Mouse (Mus musculus): ENCODE measurements around the gene Inafm2. TPM values are rescaled to one million over a fixed set of nuclear protein-coding genes. Genes with fewer than 3 reads are reported as not detected.

Gene Inafm2
- polyA plus RNA-seq, 1 experiment: not detected

DNA sequence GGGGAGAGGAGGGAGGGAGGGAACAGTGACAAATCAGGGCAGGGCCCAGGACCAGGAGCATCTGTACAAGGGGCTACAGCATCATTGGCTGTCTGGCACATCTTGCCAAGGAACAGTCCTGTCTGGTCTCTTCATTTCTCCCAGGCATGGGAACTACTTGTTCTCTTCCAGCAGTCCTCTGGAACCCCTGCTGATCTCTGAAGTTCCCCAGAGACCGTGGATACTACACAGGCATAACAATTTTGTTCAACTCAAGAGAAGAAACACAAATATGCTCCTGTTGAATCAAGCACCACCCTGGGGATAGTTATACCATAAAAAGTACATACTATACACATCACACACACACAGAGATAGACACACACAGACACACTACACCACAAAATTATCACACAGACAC lies 35.6 kb downstream of the Inafm2 start:
- no peak for TF ChIP-seq POLR2A (IDR thresholded peaks at IDR 0.05; ENCODE audit: insufficient read depth, low read depth, low read length)
- no peak for TF ChIP-seq CTCF (IDR thresholded peaks at IDR 0.05; ENCODE audit: insufficient read depth, low read depth, low read length)
- Histone ChIP-seq H3K4me1 (ENCODE audit: control insufficient read depth, insufficient read depth, low read length) (peaks cover 11% of the 10 kb centered on the region), H3K27ac (ENCODE audit: insufficient read depth, low read depth, low read length) (no peak overlapping the region), H3K4me3 (ENCODE audit: insufficient read depth, low read depth, low read length) (no peak overlapping the region)
- WGBS: 28% methylated on average over 1 of the region's 1 CpGs

DNA sequence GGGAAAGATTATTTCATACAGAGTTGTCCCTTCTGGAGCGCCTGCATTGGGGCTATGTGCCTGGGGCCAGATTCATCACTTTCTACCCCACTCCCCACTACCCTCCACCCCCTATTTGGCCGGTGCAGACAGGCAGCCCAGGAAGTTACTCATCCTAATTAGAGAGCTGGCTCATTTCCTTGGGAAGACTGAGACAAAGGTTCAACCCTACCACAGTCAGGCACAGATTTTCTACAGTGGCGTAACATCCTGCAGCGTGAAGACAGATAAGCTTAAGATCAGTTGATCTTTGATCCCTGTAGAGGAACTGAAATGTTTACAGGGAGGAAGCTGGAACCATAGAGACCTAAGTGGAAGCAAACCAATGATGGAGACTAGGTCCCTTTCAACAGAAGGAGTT lies 36.7 kb downstream of the Inafm2 start:
- TF ChIP-seq POLR2A (IDR thresholded peaks at IDR 0.05; ENCODE audit: insufficient read depth, low read depth, low read length): no peak
- 49% methylated on average over 4 of the region's 4 CpGs for WGBS
- H3K27ac ChIP-seq (ENCODE audit: insufficient read depth, low read depth, low read length): no peak overlapping the region
- no peak overlapping the region for H3K4me3 ChIP-seq (ENCODE audit: insufficient read depth, low read depth, low read length)
- peaks cover 10% of the 10 kb centered on the region for H3K4me1 ChIP-seq (ENCODE audit: control insufficient read depth, insufficient read depth, low read length)

DNA sequence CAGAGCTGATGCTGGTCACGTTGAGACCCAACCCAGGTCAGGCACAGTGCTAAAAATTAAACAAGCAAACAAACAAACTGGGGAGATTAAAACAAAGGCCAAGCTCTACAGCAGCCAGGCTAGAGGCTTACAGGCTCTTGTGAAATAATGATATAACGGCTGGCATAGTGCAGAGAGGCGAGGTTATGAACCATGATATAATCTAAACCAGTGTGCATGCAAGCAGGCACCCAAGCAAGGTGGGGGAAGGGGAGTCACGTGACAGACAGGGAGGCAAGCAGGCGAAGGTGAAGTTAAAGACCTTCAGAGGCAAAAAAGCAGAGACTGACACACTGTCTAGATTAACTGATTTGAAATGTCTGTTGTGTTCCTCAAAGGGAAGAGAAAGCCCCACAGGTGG lies 37.5 kb downstream of the Inafm2 start:
- WGBS: 79% methylated on average over 5 of the region's 5 CpGs
- TF ChIP-seq POLR2A (IDR thresholded peaks at IDR 0.05; ENCODE audit: insufficient read depth, low read depth, low read length) (no peak), CTCF (IDR thresholded peaks at IDR 0.05; ENCODE audit: insufficient read depth, low read depth, low read length) (no peak)
- peaks cover 7% of the 10 kb centered on the region for H3K4me1 ChIP-seq (ENCODE audit: control insufficient read depth, insufficient read depth, low read length)
- no peak overlapping the region for H3K27ac ChIP-seq (ENCODE audit: insufficient read depth, low read depth, low read length)
- no peak overlapping the region for H3K4me3 ChIP-seq (ENCODE audit: insufficient read depth, low read depth, low read length)

DNA sequence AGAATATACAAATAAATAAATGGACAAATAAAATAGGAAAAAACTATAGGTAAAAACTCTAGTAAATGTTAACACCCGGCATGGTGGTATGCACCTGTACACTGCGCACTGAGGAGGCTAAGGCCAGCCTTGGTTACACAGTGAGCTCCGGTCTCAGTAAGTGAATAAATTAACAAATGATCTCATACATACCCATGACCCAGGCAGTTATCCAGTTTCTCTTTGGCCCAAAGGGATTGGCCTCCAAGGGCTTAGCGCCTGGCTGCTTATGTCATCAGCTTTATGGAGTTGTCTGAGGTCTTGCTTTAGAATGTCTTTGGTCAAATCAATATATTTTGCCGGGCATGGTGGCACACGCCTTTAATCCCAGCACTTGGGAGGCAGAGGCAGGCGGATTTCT lies 38.1 kb downstream of the Inafm2 start:
- H3K27ac ChIP-seq (ENCODE audit: insufficient read depth, low read depth, low read length): no peak overlapping the region
- WGBS: 90% methylated on average over 7 of the region's 7 CpGs
- peaks cover 7% of the 10 kb centered on the region for H3K4me1 ChIP-seq (ENCODE audit: control insufficient read depth, insufficient read depth, low read length)
- TF ChIP-seq CTCF (IDR thresholded peaks at IDR 0.05; ENCODE audit: insufficient read depth, low read depth, low read length) (no peak), POLR2A (IDR thresholded peaks at IDR 0.05; ENCODE audit: insufficient read depth, low read depth, low read length) (no peak)
- H3K4me3 ChIP-seq (ENCODE audit: insufficient read depth, low read depth, low read length): no peak overlapping the region

DNA sequence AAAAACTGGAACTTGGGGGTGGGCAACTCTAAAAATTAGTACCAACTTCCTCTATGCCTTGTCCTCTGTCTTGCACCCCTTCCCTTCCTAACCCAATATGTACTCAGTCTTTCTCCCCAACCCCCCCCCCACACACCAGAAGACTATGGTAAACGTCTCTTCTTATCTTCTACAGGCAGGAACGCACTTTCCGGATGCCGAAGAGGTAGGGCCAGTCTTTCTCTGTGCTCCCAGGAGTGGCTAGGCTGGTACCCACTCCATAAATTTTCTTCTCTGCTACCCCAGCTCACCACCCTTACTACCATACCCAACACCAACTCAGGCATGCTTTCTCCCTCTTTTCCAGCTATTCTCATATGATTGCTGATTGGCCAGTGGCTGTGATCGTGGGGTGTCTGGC lies 41.0 kb downstream of the Inafm2 start:
- no peak overlapping the region for H3K27ac ChIP-seq (ENCODE audit: insufficient read depth, low read depth, low read length)
- peaks cover 16% of the 10 kb centered on the region for H3K4me1 ChIP-seq (ENCODE audit: control insufficient read depth, insufficient read depth, low read length)
- TF ChIP-seq CTCF (IDR thresholded peaks at IDR 0.05; ENCODE audit: insufficient read depth, low read depth, low read length): no peak
- TF ChIP-seq POLR2A (IDR thresholded peaks at IDR 0.05; ENCODE audit: insufficient read depth, low read depth, low read length): no peak
- H3K4me3 ChIP-seq (ENCODE audit: insufficient read depth, low read depth, low read length): no peak overlapping the region
- 95% methylated on average over 5 of the region's 5 CpGs for WGBS

GRCm38 (mm10) chr2:118789501-118789900 lies 43.9 kb downstream of the Inafm2 start:
- TF ChIP-seq POLR2A (IDR thresholded peaks at IDR 0.05; ENCODE audit: insufficient read depth, low read depth, low read length): no peak
- TF ChIP-seq CTCF (IDR thresholded peaks at IDR 0.05; ENCODE audit: insufficient read depth, low read depth, low read length): no peak
- H3K4me1 ChIP-seq (ENCODE audit: control insufficient read depth, insufficient read depth, low read length): peaks cover 13% of the 10 kb centered on the region
- 70% methylated on average over 11 of the region's 11 CpGs for WGBS
- H3K27ac ChIP-seq (ENCODE audit: insufficient read depth, low read depth, low read length): no peak overlapping the region
- no peak overlapping the region for H3K4me3 ChIP-seq (ENCODE audit: insufficient read depth, low read depth, low read length)

GRCm38 (mm10) chr2:118790221-118790550 lies 44.6 kb downstream of the Inafm2 start:
- Histone ChIP-seq H3K27ac (ENCODE audit: insufficient read depth, low read depth, low read length) (no peak overlapping the region), H3K4me1 (ENCODE audit: control insufficient read depth, insufficient read depth, low read length) (peaks cover 13% of the 10 kb centered on the region), H3K4me3 (ENCODE audit: insufficient read depth, low read depth, low read length) (no peak overlapping the region)
- TF ChIP-seq POLR2A (IDR thresholded peaks at IDR 0.05; ENCODE audit: insufficient read depth, low read depth, low read length): no peak
- no peak for TF ChIP-seq CTCF (IDR thresholded peaks at IDR 0.05; ENCODE audit: insufficient read depth, low read depth, low read length)
- 60% methylated on average over 12 of the region's 12 CpGs for WGBS

DNA sequence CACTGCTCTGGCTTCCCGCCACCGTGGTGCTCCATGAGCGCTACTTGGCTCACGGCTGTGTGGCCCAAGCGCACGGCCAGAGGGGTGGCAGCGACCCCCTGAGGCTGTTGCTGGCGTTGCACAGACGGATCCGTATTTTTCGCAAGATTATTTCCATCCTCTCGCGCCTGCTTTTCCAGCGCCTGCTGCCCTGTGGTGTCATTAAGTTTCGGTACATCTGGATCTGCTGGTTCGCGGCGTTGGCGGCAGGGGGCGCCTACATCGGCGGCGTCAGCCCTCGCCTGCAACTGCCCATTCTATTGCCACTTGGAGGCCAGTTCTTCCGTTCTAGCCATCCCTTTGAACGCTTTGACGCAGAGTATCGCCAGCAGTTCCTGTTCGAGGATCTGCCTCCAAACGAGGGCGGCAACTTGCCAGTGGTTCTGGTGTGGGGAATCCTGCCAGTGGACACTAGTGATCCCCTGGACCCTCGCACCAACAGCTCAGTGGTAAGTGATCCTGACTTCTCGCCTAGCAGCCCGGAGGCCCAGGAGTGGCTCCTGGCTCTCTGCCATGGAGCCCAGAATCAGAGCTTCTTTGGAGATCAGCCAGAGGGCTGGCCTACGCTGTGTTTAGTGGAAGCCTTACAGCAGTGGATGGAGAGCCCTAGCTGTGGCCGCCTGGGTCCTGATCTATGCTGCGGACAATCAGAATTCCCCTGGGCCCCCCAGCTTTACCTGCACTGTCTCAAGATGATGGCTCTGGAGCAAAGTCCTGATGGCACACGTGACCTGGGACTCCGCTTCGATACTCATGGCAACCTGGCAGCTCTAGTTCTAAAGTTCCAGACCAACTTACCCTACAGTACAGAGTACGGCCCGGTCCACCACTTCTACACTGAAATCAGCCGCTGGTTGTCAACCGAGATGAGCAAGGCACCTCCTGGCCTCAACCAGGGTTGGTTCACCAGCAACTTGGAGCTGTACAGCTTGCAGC lies 45.3 kb downstream of the Inafm2 start:
- H3K27ac ChIP-seq (ENCODE audit: insufficient read depth, low read depth, low read length): no peak overlapping the region
- H3K4me1 ChIP-seq (ENCODE audit: control insufficient read depth, insufficient read depth, low read length): peaks cover 13% of the 10 kb centered on the region
- TF ChIP-seq POLR2A (IDR thresholded peaks at IDR 0.05; ENCODE audit: insufficient read depth, low read depth, low read length) (no peak), CTCF (IDR thresholded peaks at IDR 0.05; ENCODE audit: insufficient read depth, low read depth, low read length) (peak; percentile 41; the same call in 1 of the 2 replicates)
- 26% methylated on average over 44 of the region's 44 CpGs for WGBS
- H3K4me3 ChIP-seq (ENCODE audit: insufficient read depth, low read depth, low read length): 0 out of 2 replicates have a peak overlapping the region, but pooled peaks have one; percentile 2

- WGBS: 84% methylated on average over 26 of the region's 26 CpGs
- no peak for TF ChIP-seq CTCF (IDR thresholded peaks at IDR 0.05; ENCODE audit: insufficient read depth, low read depth, low read length)
- no peak for TF ChIP-seq POLR2A (IDR thresholded peaks at IDR 0.05; ENCODE audit: insufficient read depth, low read depth, low read length)
- Histone ChIP-seq H3K4me1 (ENCODE audit: control insufficient read depth, insufficient read depth, low read length) (peaks cover 13% of the 10 kb centered on the region), H3K4me3 (ENCODE audit: insufficient read depth, low read depth, low read length) (no peak overlapping the region), H3K27ac (ENCODE audit: insufficient read depth, low read depth, low read length) (no peak overlapping the region)
Observed at GRCm38 (mm10) chr2:118791591-118792258, 46.2 kb downstream of the Inafm2 start.
